Mouse (Mus musculus) olfactory bulb, adult 2 months (tissue): ENCODE data around the gene Palm3.

Experiments
- CTCF ChIP-seq: fragments of 200-500 bp; IDR thresholded peaks from 2 replicates; pipeline ENCODE4 v1.5.1; 2012; ENCODE audit warnings: low read depth, mild to moderate bottlenecking, low read length, moderate library complexity; ENCODE audit not compliant: insufficient read depth
- POLR2A ChIP-seq: fragments of 200-500 bp; IDR thresholded peaks from 2 replicates; pipeline ENCODE4 v1.6.1; 2012; ENCODE audit warnings: mild to moderate bottlenecking, low read depth, low read length, moderate library complexity; ENCODE audit not compliant: insufficient read depth

DNA sequence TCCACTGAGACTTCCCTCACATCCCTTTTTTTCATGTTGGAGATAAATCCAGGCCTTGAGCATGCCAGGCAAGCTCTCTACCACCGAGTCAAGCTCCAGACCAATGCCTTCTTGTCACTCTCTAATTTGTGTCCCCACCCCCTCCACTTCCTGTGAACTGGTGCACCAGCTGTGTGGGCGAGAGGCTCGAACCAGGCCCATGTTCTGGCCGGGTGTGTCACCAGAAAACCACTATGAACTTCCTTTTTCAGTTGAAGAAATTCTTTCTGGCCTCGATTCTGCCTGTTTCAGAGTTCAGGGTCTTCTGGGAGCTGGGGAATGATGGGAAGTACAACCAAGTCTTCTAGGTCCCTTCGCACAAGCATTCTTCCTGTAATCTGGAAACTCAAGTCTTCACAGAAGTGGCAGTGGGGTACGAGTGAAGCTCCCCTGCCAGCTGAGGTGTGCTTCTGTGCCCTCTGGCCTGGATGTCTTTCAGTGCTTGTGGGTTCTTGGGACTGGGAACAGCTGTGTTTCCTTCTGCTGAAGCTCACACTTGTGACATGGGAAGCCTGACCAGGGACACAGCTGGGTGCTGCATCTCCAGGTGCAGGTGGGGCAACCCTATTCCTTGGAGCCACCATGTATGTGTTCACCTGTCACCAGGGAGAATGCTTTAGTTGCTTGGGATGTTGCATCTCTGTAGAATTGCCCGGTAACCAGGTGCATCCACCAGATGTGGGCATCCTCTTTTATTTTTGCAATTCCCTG, 42.8 kb downstream of the Palm3 start:
- TF ChIP-seq CTCF (no peak), POLR2A (no peak)
